Mouse (Mus musculus): ENCODE results near the gene Try10.
"Not testable (repeated sequence)": the region's sequence is repeated elsewhere in the genome, so short reads cannot be mapped to it uniquely, and the experiment has no call there.

The Try10 gene

DNA sequence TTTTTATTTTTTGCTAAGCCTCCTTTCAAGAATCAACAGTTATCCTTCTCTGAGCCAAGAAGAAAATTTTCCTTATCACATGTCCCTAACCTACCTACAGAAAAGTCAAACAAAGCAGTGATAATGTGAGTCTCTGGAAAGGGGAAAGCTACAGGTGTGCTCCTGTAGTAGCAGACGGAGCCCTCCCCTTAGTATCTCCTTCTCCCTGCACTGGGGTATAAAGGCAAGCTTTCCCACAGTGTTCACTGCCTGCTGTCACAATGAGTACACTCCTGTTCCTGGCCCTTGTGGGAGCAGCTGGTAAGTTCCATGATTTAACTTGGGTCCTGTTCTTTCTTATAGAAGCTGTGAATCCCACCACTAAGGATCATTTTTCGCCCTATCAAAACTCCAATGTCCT, at the start of gene Try10:
TSS of gene Try10 (plus strand) at position 174 of the 400 bp plus-strand sequence.
- DNase-seq = no peak

DNA sequence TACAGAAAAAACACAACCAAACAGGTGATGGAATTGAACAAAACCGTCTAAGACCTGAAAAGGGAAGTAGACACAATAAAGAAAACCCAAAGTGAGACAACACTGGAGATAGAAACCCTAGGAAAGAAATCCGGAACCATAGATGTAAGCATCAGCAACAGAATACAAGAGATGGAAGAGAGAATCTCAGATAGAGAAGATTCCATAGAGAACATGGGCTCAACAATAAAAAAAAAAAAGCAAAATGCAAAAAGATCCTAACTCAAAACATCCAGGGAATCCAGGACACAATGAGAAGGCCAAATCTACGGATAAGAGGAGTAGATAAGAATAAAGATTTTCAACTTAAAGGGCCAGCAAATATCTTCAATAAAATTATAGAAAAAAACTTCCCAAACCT, 37.2 kb upstream of the Try10 start, which contains the start of gene Try5:
TSS of gene Try5 (minus strand) at position 101 of the 400 bp plus-strand sequence.
- DNase-seq = not testable (repeated sequence)

DNA sequence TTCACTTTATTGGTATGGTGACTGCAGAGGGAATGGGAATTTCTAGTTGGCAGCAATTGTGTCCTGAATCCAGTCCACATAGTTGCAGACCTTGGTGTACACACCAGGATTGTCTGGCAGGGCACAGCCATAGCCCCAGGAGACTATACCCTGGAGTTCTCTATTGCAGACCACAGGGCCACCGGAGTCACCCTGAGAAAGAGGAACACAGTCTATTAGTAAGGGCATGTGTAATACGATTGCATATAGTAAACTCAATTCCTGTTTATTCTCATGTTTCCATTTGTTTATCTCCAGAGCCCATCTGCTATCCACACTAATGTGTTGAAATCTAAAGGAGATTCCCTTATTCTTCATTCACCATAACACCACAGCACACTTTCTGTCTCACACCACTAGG, 19.9 kb downstream of the Try10 start:
- DNase-seq = not testable (repeated sequence)

DNA sequence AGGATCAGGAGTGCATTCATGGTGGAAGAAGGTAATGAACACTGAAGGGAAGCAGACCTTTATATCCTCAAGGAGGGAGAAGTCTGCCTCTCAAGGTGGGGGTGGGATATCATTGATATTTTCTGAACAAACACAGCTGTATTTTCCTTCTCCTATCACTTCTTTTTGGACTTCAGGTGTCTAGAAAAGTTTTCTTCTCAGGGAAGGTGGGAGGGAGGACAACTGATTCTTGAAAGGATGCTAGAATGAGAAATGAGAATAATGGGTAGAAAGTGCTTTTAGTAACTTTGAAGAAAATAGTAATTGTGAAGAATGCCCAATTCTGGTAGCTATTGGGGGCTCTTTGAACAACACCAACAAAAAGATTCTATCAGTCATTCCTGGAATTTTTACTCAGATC, 23.7 kb downstream of the Try10 start, which contains the start of gene Prss3:
TSS of gene Prss3 (minus strand) at position 101 of the 400 bp plus-strand sequence.
- not testable (repeated sequence) for DNase-seq

DNA sequence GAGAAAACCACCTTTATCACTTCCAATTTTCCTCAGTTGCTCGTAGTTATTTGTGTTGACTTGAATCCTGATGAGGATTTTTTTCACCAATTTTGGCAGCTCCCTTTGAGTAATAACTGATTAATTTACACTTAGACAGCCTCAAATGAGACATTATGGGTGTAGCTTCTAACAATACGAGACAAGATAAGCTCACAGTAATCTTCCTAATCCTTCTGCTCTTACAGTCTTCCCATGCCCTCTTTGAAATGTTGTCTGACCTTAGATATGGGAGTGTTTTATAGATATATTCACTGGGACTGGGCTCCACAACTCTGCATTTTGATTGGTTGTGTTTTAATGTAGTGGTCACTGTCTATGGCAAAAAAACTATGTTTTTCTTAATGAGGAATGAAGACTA, 32.9 kb downstream of the Try10 start:
- DNase-seq = no peak

DNA sequence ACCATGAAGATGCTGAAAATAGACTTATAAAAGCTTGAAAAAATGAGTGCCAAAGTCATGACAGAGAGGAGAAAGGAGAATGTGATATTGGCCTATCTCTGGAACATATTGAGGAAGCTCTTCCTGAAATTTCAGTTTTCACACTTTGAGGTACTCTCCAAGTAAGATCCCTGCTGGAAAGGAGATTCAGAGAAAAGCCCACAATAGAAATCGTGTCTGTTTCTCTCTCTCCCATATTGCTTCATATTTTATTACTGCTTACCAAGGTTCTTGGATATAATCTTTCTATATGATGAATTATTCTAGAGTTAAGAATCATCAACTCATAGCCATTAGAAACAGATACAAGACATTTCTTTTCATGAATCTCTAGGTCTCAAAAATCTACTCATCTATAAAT, 37.7 kb downstream of the Try10 start:
- not testable (repeated sequence) for DNase-seq

DNA sequence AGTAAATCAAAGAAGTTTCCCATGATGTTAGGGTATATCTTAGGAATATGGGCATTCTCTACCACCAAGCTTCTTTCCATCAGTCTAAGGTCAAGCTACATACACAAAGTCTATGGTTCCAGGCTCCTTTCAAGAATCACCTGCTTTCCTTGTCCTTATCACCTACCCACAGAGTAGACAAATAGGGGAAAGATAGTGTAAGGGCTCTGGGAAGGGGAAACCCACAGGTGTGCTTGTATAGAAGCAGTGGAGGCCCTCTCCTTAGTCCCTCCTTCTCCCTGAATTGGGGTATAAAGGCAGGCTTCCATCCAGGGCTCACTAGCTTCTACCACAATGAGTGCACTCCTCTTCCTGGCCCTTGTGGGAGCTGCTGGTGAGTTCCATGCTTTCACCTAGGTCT, 38.2 kb downstream of the Try10 start, which contains the start of gene Gm5771:
TSS of gene Gm5771 (plus strand) at position 301 of the 400 bp plus-strand sequence.
- not testable (repeated sequence) for DNase-seq

All from thymus, adult 18-20 months (tissue).